Mouse (Mus musculus): ENCODE results near the gene Anapc5.

The Anapc5 gene

GRCm38 (mm10) chr5:122769101-122769568 is 52.0 kb downstream of the Anapc5 start:
- no peak for DNase-seq (ENCODE audit: low spot score)

- no peak for DNase-seq (ENCODE audit: low spot score)
Measured at GRCm38 (mm10) chr5:122767283-122767682, 53.9 kb downstream of the Anapc5 start.

GRCm38 (mm10) chr5:122764032-122764464 is 57.1 kb downstream of the Anapc5 start:
- DNase-seq (ENCODE audit: low spot score) = no peak

- no peak for DNase-seq (ENCODE audit: low spot score)
Measured at GRCm38 (mm10) chr5:122763271-122764031, 57.7 kb downstream of the Anapc5 start.

- no peak for DNase-seq (ENCODE audit: low spot score)
Measured at GRCm38 (mm10) chr5:122756680-122757079, 64.5 kb downstream of the Anapc5 start.

- no peak for DNase-seq (ENCODE audit: low spot score)
Measured at GRCm38 (mm10) chr5:122756144-122756543, 65.0 kb downstream of the Anapc5 start.

GRCm38 (mm10) chr5:122755620-122756019 is 65.5 kb downstream of the Anapc5 start:
- DNase-seq (ENCODE audit: low spot score) = no peak

- no peak for DNase-seq (ENCODE audit: low spot score)
Measured at GRCm38 (mm10) chr5:122754477-122754876, 66.7 kb downstream of the Anapc5 start.

- DNase-seq (ENCODE audit: low spot score) = no peak
Measured at GRCm38 (mm10) chr5:122747950-122748349, 73.2 kb downstream of the Anapc5 start.

GRCm38 (mm10) chr5:122743880-122744422 is 77.2 kb downstream of the Anapc5 start:
- no peak for DNase-seq (ENCODE audit: low spot score)

Measured in ovary, postnatal 10 days (tissue).